Mouse (Mus musculus) CD4-positive, CD25-positive, alpha-beta regulatory T cell, adult 4 months (primary cell): Measurements from ENCODE around the gene Rnf8. TPM values are rescaled to one million over a fixed set of nuclear protein-coding genes. Genes with fewer than 3 reads are reported as not detected.
"Not testable (repeated sequence)": the region's sequence is repeated elsewhere in the genome, so short reads cannot be mapped to it uniquely, and the experiment has no call there.

Source experiments
- ATAC-seq: one replicate; pipeline ENCODE4 v1.8.0; 2017
- polyA plus RNA-seq, 2 experiments: library from polyadenylated mRNA; unstranded; fragments of 100-300 nt; shearing (Covaris generic); gene quantifications; one replicate each; pipeline ENCODE4 v1.2.1; 2017

Rnf8 gene
- polyA plus RNA-seq, result 10 to 100 TPM; 18.9 to 23.2 TPM

DNA sequence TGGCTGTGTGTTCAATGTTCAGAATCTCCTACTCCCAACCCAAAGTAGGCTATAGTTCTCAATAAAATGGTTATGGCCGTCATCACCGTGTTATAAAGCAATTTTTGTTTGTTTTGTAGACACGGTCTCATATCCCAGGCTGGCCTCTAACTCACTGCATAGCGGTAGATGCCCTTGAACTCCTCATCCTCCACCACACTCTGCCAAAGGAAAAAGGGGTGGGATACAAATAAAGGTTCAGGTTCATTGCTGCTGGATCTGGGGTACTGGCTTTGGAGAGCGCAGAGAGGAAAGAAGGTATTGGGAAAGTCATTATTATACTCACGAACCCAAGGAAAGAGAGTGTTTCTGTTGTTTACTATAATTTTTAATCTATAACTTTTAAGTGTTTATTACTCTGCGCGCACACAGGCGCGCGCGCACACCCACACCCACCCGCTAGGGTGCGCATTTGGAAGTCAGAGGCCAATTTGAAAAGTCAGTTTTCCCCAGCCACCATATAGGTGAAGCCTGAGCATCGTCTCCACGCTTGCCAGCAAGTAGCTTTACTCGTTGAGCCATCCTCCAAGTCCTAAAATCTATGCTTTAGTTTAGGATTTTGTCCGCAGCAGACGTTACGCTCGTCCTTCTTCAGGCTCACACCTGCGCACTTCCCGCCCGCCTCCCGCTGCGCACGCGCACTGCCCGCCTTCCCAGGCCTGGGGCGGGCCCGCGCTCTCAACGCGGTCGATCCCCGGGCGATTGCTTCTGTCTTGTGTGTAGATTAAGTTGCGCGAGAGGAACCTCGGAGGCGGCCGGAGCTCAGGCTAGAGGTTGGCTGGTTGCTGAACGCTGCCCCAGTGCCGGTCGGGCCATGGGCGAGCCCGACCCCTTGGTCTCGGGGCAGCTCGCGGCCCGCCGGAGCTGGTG lies at the start of gene Rnf8, which contains the start of gene Gm28043:
Gene Rnf8, plus strand, starts transcription at position 676 of the 909 bp plus-strand sequence.
Gene Gm28043, plus strand, starts transcription at position 762 of the 909 bp plus-strand sequence.
- ATAC-seq, result peak; percentile 94

DNA sequence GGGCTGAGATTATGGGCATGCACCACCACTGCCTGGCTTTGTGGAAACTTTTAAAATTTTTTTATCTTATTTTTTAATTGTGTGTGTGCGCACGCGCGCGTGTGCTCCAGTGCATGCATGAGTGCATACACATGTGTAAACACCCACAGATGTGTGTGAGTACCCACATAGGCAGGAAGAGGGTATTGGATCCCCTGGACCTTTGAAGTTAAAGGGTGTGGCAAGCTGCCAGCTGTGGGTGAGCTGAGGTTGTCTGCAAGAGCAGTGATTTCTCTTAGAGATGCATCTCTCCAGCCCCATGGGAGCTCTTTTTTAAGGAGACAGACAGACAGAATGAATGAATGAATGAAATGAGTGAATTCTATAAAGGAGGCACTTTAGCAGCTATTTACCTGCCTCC lies 49.1 kb upstream of the Rnf8 start:
- ATAC-seq, result no peak

DNA sequence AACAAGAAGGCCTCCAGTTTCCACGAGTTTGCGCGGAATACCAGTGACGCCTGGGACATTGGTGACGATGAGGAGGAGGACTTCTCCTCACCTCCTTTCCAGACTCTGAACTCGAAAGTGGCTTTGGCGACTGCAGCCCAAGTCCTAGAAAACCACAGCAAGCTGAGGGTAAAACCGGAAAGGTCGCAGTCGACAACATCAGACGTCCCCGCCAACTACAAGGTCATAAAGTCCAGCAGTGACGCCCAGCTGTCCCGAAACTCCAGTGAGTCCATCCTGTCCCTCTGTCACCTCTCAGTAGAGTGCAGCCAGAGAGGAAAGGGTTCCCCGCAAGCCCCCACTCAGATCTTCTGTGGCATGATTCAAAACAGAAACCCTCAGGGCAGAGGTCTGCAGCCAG lies 46.2 kb upstream of the Rnf8 start:
- no peak for ATAC-seq

DNA sequence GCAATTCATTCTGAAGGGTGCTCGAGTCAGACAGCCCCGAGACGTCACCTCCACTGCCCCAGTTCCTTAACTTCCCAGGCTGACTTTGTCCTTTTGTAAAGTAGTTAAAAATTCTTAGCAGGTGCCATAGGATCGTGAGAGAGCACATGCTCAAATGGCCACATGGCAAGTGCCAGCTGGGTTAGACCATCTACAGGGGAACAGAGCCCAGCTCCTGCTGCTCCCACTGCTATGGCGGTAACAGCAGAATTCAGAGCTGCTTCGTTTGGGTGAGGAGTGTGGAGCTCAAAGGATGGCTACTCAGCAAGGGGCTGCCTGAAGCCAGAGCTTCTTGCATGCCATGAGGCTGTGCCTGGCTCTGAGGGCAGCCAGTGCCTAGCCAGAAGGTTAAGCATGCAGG lies 44.8 kb upstream of the Rnf8 start:
- ATAC-seq, result no peak

DNA sequence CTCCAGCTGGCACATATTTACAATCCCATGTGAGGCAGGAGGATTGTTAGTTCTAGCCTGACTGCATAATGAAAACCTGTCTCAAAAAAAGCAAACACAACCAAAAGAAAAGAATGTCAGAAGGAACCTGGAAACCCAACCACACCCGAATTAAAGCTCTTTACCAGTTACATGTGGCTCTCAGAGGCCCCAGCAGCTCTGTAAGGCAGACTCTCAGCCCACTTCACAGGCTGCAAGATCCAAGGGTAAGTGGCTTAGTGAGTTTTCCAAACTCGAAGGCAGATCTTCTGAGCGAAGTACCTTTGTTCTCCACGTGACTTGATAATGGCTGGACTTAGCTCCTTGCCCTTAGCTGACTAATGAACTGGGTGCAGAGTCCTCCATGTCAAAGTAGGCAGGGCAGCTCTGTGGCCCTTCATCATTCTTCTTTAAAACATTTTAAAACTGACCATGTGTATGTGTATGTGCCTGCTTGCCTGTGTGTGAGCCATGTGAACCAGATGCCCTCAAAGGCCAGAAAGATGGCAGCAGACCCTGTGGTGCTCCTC lies 34.9 kb upstream of the Rnf8 start:
- no peak for ATAC-seq

DNA sequence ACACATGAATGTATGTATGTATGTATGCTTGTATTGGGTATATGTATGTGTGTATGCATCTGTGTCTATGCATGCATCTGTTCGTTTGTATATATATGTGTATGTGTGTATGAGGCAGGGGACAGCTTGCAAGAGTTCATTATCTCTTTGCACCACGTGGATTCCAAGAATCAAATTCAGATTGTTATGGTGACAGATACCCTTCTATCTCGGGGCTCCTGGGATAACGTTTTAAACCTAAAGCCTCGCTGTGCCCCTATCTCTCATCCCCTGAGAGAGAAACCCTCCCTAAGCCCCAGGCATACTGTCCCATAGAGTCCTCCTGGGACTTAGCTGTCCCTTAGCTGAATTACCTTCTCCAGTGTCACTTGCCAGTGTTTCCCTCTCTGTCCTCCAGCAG lies 31.0 kb upstream of the Rnf8 start:
- no peak for ATAC-seq

DNA sequence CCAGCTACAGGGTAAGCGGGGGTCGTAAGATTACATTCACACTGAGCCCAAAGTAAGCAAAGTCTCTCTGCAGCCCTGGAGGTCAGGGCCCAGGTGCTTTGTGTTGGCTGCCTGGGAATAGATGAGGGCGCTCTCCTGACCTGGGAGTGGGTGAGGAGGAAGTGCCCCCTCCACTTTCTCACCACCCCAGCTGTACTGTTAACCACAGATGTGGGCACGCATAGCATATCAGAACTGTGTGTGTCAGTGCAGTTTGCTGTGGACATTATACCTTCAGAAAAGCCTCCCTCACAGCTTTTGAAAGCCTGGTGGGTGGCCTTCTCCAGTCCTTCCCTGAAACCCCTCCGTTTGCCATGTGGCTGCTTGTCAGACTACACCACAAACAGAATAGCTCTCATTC lies 30.3 kb upstream of the Rnf8 start:
- no peak for ATAC-seq

DNA sequence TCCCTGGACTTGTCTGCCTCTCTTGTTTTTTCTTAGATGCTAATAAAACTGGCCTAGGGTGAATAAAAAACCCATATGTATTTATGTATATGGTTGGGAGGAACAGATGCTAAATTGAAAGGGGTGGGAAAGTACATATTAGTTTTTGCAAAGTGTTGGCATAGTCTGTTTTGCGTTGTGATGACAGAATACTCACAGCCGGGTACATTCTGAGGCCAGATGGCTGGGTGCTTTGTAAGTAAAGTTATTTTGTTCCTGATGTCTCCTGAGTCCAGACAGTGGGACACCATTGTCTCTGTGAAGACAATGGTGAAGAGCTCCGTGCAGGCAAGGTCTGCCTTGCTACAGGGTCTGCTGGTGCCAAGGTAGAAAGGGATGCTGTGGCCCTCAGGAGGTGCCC lies 29.9 kb upstream of the Rnf8 start:
- no peak for ATAC-seq

DNA sequence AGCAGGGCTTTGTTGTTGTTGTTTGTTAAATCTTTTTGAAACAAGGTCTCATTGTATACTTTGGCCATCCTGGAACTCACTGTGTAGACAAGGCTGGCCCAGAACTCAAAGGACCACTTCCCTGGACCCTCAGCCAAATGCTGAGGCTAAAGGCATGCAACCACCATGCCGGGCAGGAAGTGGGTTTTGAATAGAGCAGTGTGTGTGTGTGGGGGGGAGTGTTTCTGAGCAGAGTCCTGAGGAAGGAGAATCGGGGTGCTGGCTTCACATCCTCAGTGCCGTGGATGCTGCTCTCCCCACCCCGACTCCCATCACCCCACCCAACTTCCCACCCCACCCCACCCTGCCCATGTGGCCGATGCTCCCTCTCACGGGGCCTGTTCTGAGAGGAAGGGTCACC lies 29.1 kb upstream of the Rnf8 start:
- ATAC-seq, result peak; percentile 60

DNA sequence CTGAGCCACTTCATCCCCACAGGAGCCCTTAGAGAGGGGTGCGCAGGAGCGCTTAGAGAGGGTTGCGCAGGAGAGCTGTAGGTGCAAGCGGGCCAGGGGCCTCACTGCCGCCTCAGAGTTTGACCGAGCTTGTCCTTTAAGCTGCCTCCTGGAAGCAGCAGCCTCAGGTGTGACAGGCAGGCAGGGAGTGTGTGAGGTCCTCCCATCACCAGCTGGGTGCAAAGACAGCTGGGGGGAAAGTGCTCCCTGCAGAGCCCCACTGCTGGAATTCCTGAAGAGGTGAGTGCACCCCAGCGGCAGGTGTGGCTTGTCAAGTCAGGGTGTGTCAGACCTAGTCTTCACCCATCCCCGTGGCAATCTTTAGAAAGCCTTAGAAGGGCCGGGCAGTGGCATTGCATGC lies 27.7 kb upstream of the Rnf8 start:
- no peak for ATAC-seq

DNA sequence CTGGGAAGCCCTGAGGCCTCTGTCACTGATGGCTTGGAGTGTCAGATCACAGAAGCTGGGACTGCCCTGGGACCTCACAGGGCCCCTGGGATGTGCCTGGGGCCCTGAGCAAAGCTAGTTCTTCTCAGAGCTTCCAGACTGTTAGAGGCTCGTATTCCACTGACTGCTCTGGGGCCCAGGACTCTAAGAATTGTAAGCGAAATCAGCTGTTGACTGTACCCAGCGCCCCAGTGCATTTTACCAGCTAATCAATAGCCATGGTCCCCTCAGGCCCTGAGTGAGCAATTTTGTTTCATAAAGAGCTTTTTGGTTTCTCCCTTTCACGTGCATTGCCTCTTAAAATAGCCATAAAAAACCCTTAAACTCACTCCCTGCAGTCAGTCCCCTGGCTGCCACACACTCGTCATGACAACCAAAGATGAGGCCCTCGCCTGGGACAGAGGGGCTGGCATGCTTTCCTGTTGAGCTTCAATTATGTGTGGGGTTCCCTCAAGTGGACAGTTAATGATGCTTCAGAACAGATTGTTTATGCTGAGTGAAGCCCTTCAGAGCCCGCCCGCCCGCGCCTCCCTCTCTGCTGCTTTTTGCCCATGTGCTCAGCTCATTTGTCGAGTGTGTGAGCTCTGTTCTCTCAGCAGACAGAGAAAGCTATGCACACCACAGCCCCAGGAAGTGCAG lies 25.2 kb upstream of the Rnf8 start:
- no peak for ATAC-seq

DNA sequence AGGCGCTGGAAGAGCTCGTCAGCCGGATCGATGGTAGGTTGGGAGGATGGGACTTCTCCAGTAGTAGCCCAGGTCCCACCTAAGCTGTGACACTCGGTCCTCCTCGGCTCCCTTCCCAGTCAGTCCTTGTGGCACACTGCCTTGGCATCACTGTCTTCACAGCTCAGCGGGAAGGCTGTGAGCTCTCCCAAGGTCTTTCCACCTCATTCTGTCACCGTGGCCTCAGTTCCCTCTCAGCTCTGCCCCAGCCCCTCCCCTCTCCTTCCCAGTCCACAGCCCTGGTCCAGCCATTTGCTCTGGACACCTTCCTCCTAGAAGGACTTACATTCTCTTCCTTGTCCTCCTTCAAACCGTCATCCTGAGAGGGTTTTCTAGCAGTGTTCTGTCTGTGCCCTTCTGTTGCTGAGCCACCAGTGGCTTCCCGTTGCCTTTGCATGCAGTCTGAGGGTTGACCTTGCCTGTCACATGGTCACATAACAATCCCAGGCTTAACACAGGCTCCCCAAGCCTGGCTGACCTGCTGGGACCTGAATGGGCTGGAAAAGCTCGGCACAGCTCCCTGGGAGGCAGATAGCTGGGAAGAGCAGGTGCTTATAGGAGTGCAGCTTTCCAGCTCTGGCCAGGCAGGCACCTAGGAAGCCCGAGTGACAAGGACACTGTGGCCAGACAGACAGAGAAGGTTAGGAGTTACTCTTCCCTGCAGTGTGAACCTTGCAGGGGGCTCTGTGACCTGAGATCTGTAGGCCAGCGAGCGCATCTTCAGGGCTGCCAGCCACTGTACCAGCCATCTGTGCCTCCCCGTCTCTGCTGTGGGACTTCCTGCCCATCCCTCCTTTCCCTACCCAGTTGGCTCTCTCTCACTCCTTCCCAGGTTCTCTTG lies 18.5 kb upstream of the Rnf8 start:
- no peak for ATAC-seq

DNA sequence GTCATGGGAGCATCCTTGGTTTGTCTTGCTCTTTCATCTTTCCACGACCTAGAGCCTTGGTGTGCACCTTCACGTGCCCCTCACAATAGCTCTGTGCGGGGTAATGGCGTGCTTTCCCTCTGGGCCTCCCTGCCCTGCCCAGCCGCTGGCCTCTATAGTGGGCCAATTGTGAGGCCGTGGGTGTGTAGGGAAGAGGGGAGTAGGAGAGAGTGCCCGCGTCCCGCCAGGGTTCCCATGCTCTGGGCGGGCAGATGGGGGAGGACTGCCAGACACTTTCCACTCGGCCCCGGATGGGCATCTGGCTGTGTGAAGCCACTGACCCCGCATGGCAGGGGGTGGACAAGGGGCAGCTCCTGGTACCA lies 17.8 kb upstream of the Rnf8 start:
- no peak for ATAC-seq

DNA sequence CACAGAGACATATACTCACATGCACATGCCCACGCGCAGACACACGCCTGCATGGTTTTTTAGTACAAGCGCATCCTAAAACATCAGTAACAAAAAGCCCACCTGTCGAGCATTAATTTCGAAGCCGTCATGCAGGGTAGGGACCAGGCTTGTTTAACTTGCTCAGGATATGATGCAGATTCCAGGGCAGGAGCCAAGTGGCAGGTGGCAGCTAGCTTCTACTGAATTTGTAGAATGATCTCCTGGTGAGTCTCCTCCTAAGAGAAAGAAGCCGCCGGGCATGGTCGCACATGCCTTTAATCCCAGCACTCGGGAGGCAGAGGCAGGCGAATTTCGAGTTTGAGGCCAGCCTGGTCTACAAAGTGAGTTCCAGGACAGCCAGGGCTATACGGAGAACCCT lies 15.5 kb upstream of the Rnf8 start:
- ATAC-seq, result no peak

DNA sequence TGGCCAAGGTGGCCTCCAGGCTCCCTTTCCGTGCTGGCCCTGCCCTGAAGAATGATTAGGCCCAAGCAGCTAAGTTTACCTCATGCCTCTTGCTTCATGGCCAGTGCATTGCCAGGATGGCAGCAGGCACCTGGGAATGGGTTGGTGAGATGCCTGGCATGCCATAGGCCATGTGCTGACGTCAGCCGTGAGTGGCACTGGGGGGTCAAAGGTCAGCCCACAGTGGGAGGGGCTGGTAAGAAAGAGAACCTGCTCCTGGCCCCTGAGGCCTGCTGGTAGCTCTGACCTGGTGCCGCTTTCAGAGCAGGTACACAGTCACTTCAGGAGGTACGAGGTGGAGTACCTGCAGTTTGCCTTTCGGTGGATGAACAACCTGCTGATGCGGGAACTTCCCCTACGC lies 15.1 kb upstream of the Rnf8 start:
- no peak for ATAC-seq

DNA sequence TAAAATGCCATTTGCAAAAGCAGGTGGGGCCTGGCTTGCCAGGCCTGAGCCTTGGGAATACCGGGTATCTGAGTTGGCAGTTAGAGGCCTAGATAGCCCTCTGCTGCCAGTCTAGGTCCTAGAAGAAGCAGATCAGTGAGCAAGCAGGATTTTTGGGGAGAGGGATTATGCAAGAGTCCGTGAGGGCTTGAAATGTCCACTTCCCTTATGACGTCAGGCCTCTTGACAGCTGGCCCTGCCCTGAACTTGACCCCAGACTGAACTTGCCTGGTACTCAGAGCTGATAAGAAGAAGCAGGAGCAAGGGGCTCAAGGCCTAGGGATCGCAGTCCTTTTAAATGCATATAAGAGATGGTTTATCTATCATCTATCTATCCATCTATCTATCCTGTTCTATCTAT lies 13.2 kb upstream of the Rnf8 start:
- ATAC-seq, result no peak

DNA sequence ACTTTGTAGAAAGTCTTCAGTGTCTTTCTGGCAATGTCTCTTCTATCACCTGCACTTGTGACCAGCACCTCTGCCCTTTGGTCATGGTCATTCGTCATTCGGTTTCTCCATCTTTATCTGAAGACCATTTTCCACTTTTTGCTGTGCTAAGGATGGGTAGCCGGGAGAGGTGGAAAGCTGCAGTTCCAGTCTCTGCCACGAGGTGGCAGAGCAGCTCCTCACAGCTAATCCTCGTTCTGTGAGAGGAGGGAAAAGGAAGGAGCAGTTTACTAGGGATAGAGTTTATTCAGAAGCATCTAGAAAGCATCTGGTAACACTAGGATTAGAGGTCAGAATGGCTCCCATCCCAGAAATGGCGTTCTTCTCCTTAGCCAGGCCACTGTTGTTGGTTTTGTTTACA lies 11.3 kb upstream of the Rnf8 start:
- no peak for ATAC-seq

DNA sequence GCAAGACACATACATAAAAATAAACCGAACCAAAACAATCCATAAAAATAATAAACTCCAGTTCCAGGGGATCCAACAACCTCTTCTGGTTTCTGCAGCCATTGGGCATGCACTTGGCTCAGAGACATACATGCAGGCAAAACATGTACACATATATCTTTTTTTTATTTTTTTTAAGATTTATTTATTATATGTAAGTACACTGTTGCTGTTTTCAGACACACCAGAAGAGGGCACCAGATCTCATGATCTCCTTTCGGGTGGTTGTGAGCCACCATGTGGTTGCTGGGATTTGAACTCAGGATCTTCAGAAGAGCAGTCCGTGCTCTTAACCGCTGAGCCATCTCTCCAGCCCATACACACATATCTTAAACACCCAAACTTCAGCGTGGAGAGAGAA lies 1.1 kb upstream of the Rnf8 start:
- ATAC-seq, result not testable (repeated sequence)

DNA sequence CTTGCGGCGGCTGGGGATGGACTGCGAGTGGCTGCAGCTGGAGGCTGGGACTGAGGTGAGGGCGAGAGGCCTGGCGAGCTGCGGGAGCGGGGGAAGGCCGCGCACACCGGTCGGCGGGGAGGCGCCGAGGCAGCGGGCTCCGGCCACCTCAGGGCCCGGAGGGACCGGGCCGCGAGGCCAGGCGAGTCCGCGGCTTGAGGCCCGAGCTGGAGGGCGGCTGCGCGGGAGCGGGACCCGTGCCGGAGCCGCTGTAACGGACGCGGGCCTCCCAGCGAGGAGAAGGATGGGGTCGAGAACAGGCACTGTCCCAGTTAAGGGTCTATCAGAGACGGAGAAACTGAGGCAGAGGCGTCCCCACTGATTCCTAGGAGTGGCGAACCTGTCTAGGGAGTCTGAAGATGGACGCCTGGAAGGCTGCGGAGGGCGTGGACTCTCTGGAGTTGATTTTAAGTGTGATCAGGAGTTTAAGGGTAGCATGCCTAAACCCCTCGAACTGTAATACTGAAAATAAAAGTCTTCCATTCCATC lies 498 bp downstream of the Rnf8 start:
- ATAC-seq, result peak; percentile 21

DNA sequence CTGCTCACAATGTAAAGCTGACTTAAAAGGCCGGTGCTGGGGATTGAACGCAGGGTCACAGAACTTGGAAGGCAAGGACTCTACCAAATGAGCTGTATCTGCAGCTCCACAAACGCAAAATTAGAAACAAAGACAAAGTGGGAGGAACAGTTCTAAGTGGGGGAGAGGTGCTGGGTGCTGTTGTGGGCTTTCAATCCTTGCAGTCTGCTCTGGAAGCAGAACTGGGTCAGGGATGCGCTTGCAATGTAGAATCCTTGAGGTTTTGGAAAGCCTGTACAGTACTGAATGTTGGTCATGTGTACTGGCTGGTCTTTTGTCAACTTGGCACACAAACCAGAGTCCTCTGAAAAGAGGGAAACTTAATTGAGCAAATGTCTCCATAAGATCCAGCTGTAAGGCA lies 1.0 kb downstream of the Rnf8 start:
- no peak for ATAC-seq

DNA sequence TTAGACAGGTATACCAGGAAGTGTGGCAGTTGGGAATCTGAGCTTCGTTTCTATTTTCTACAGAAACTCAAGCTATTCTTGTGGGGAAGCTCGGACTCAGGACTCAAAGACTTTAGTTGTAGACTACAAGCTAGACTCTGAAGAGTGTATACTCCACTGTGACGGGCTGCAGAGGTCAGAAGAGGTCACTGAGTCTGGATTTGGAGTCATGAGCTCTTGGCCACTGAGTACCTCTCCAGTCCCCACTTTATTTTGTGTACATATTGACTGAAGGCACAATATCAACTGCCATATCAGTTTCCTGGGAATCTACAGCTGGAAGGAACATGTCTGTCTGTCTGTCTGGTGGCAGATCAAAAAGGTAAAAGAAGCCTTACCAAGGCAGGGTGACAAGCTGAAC lies 4.6 kb downstream of the Rnf8 start:
- no peak for ATAC-seq

DNA sequence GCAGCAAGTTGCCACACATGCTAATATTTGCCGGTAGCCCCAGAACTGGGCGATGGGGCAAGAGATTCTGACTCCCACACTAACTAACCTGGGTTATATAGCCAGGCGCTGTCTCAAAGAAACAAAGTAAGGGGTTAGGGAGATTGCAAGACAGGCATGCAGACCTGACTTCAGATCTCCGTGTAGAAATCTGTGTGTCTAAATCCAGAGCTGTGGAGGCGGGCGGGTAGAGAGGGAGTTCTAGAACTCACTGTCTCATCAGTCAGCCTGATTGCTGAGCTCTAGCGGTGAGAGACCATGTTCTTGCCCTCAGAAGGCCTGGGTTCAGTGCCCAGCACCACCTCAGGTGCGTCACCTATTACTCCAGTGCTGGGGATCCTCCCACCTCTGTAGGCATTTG lies 8.9 kb downstream of the Rnf8 start:
- ATAC-seq, result no peak

DNA sequence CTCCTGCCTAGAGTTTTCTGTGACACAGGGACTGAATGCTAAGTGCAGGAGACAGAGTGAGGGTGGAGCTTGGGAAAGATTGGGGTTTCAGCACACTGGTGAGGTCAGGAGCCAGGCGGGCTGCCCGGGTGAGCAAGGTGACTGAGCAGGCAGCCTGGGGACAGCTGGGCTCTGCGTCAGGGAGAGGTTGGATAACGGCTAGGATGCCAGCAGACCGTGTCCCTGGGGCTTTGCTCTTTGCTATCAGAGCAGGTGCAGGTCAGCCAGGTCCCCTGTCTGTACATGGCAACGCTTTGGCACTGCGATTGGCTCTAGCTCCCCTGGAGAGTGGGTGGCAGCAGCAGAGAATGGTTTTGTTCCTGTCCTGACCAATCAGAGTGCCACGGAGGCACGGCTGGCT lies 12.7 kb downstream of the Rnf8 start:
- no peak for ATAC-seq
